Mouse (Mus musculus): ENCODE measurements around the gene Padi1.

The Padi1 gene

DNA sequence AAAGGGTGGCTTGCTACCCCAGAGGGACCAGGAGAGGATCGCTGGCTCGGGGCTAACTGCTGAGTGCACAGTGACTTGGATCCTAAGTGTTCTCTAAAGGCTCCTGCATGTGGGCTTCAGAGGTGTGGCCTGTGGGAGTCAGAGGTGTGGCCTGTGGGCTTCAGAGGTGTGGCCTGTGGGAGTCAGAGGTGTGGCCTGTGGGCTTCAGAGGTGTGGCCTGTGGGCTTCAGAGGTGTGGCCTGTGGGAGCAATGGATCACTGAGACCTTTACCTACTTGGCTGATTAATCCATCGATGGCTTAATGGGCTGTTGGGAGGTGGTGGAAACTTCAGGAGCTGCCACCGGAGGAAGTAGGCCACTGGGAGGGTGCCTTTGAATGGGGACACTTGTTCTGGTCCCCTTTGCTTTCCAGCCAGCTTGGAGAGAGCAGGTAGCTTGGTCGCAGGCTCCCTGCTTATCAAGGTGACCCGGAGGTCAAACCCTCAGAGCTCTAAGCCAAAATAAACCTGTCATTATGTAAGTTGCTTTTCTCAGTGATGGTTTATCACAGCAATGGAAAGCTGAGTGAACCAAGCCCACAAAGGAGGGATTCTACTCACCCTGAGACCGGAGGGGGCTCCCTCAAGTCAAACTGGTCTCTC lies 14.7 kb upstream of the Padi1 start:
- DNase-seq, result no peak

DNA sequence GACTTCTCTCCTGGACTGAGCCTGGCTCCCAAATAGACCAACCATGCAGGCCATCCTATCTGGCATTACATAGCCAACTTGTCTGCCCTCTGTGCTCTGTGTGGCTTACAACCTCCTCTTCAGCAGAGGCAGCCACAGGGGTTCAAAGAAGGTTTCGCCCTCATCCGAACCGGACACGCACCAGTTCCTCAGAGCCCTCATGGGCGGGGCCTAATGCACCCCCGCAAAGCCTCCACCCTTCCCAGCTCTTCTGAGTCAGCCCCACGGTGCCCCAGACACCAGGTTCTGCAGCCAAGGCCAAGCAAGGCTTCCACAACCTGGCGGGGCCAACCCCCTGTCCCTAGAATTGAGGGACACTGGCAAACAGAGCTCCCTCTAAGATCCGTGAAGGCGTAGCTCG lies 13.7 kb upstream of the Padi1 start:
- no peak for DNase-seq

DNA sequence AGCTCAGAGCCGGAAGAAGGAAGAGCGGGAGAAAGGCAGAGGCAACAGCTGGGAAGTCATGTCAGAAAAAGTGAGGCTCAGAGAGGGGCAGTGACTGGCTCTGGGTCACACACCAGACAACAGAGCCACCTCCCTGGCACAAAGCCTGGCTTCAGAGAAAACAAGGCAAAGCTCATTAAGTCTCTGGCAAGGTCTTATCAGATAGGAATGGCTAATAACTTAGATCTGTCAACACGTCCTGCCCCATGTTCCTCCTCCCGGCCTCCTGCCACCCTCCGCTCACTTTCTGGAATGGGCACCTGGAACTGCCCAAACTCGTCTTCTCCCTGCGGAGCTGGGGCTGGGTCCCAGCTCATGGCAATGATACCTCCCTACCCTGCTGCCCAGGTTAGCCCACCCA lies 12.2 kb upstream of the Padi1 start:
- DNase-seq, result no peak

- DNase-seq, result no peak
These were observed 11.5 kb upstream of the Padi1 start for GRCm38 (mm10) chr4:140857041-140857440.

GRCm38 (mm10) chr4:140855151-140855550 lies 9.6 kb upstream of the Padi1 start:
- no peak for DNase-seq

- DNase-seq, result no peak
These were observed 8.9 kb upstream of the Padi1 start for GRCm38 (mm10) chr4:140854455-140854864.

DNA sequence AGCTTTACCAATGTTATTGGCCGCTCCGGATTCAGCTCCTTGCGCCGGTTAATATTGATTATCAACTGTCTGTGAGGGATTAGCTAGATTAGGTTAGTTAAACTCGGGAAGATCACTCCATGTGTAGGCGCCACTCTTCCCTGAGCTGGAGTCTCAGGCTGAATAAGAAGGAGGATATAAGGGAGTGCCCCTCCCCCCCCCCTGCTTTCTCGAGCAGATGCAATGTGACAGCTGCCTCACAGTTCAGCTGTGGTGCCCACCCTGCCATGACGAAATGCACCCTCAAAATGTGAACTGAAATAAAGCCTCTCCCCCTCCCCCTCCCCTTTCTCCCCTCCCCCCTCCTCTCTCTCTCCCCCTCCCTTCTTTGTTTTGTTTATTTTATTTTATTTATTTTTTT lies 8.0 kb upstream of the Padi1 start:
- DNase-seq, result no peak

DNA sequence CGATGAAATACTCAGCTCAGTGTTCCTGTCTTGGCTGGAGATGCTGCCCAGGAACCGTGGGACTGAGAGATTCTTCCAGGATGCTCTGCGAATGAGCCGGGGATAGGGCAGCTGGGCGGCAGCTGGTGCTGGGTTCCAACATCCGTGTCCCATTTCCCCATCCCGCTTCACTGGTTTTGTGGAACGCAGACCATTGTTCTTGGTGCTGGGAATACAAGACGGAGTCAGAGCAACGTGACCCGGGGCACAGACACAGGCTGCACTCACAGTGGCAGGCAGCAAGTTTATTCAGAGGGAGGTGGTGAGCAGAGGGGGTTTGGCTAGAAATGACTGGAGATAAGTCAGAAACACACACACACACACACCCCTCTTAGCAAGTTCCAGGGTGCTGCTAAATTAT lies 3.7 kb upstream of the Padi1 start:
- no peak for DNase-seq

DNA sequence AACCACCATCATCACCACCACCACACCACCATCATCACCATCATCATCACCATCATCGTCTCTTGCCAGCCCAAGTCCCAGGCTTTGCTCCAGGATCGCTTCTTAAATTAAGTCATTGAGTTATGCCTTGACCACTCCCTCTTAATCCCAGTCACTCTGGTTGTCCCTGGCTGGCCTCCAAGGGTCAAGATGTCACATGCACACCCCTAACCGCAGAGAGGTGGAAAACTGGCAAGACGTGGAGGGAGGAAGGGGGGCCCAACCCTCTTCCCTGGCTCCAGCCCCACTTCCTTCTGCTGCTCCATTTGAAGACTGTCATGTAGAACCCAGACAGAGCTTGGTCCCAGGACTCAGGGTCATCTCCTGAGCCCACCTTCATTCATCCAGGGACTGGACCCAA lies 587 bp downstream of the Padi1 start:
- no peak for DNase-seq

DNA sequence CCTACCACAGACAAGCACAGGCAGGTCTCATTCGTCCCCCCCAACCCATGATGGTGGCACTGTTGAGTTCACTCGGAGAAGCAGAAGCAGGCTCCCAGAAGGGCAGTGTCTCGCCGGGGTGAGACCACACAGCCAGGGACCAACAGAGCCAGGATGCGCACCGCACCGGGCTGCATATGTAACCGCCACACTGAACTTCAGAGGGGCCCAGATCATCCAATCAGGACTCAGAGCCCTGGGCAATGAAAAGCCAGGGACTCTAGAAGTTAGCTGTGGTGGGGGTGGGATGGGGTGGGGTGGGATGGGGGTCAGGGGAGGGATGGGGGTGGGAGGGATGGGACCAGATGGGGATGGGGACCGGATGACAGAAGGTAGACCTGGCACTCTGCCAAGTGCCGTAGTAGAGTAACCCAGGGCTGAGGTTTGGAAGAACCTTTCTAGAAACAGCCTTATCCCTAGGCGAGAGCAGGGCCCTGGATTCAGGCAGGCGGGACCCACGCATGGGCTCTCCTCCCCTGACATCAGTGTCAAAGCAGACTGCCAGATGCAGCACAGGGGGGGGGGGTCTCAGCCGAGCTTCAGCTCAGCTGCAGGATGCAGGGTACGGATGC lies 1.8 kb downstream of the Padi1 start:
- no peak for DNase-seq

GRCm38 (mm10) chr4:140842909-140843308 lies 2.7 kb downstream of the Padi1 start:
- DNase-seq, result no peak

DNA sequence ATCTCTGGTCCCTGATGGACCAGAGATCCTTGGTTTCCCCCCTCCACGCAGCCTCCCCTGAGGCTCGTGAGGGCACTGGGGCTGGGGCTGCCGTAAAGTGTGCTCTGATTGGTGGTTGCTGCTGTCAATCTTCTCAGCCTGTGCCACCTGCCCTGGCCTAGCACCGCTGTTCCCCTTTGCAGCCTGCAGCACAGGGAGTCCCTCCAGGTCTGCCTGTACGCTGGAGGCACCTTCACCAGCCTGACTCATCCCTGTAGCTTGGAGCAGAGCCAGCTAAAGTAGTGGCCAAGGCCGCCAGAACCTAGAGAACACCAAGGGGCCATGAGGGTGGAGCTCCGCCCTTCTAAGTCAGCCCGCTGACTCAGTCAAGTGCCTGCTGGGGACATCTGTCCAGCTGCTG lies 7.7 kb downstream of the Padi1 start:
- DNase-seq, result no peak

GRCm38 (mm10) chr4:140836208-140836866 lies 9.2 kb downstream of the Padi1 start:
- DNase-seq, result no peak

DNA sequence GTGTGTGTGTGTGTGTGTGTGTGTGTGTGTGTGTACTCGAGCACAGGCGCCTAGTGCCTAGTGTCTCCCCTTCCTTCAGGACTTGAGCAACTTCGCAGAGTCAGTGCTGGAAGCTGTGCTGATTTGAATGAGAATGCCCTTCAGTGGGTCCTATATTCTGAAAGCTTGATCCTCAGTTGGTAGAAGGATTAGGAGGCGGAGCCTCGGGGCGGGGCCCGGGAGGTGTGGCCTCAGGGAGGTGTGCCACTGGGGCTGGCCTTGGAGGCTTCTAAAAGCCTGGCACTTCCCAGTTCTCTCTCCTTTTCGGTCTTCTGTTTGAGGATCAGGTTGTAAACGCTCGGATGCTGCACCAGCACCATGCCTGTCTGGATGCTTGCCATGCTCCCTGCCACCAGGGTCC lies 9.9 kb downstream of the Padi1 start:
- no peak for DNase-seq

DNA sequence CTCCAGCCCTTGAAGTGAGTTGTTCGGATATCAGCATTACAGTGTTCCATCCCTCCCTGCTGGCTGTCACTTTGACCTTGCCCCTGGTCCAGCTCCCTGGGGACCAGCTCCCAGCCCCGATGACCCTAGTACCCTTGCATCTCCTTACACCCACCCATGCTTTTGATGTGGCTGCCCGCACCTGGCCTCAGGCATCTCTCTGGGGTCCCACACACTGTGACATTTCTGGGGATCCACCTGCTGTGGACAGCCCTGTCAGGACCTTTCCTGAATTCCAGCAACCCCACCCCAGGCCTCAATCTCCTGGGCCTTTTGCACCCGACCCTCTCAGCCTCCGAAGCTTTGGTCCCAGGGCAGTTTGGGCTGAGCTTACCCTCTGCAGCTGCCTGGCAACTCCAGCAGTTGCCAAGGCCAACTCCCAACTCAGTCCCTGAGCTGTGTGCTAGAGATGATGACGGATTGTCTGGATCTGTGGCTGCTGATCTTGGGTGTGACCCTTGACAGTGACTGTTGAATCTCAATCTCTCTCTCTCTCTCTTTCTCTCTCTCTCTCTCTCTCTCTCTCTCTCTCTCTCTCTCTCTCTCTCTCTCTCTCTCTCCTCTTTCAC lies 11.1 kb downstream of the Padi1 start:
- no peak for DNase-seq

GRCm38 (mm10) chr4:140832821-140833220 lies 12.8 kb downstream of the Padi1 start:
- no peak for DNase-seq

DNA sequence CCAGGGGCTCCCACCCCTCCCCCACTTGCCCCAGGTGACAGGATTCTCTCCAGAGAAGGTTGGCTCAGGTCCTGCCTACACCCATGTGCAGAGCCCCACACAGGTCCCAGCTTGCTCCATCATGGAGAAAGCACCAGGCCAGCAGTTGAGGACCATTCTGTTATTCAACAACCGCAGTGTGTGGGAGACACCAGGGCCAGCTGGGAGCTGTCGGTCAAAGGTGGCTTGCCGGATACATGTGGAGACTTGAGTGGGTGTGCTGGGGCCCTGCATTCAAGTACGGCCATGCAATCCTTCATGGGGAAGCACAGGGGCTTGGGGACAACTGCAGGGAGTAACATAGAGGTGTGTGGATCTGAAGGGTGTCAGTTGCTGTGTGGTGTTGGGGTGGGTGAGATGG lies 13.8 kb downstream of the Padi1 start:
- no peak for DNase-seq

GRCm38 (mm10) chr4:140827237-140827636 lies 18.3 kb downstream of the Padi1 start:
- no peak for DNase-seq

GRCm38 (mm10) chr4:140825942-140826341 lies 19.6 kb downstream of the Padi1 start:
- no peak for DNase-seq

- DNase-seq, result peak in 1 of 2 experiments; percentile 54
These were observed 23.6 kb downstream of the Padi1 start for GRCm38 (mm10) chr4:140821988-140822387.

- DNase-seq, result no peak
These were observed 28.2 kb downstream of the Padi1 start for GRCm38 (mm10) chr4:140817413-140817812.

DNA sequence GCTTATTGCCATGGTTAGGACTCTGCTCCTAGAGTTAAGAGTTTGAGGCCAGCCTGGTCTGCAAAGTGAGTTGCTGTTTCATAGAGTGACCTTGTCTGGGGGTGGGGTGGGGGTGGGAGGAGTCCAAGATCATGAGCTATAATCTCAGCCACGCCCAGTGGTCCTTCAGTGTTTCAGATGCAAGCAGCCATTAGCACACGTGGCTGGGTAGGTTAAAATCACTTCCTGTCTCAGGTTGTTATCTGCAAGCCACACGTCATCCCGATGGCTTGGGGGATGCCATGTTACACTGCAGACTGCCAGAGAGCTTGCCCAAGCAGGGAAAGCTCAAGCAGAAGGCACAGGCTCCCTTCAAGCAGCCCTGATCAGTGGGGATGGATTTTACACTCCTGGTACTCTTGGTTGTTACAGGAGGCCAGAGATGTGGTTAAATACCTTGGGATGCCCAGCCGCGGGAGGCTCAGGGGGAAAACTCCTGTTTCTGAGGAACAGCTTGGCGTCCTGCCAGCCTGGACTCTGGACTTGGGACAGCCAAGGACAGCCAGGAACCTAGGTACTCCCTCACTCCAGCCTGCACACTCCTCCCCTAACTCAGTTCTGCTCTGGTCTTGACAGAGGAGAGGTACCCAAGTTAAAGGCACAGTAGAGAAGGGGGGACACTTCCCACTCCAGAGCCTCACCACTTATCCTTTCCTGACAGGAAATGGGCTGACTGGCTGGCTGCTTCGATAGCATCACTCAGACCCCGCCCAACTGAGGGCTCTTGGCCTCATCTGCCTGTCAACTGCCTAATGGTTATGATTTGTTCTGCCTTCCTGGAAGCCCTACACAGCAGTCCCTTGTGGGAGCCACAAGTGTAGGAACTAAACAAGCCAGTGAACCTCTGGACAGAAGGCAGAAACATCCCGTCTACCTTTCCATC lies 29.3 kb downstream of the Padi1 start:
- no peak for DNase-seq

DNA sequence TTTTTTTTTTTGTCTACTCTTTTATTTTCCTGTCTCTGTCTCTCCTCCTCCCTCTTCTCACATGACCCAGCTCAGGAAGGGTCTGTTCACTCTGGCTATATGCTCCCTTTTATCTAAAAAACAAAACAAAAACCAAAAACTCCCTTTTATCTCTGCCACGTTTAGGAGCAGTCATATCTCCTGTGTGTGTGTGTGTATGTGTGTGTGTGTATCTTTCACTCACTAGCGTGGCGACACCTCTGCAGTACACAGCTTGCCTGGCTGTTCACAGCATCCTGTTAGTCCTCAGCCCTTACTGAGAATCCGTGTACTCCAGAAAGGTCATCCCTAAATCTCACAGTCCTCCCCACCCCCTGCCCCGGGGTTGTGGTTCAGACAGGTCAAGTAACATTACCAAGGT lies 30.1 kb downstream of the Padi1 start:
- no peak for DNase-seq
